Mouse (Mus musculus): Measurements from ENCODE around the gene Becn1.

DNA sequence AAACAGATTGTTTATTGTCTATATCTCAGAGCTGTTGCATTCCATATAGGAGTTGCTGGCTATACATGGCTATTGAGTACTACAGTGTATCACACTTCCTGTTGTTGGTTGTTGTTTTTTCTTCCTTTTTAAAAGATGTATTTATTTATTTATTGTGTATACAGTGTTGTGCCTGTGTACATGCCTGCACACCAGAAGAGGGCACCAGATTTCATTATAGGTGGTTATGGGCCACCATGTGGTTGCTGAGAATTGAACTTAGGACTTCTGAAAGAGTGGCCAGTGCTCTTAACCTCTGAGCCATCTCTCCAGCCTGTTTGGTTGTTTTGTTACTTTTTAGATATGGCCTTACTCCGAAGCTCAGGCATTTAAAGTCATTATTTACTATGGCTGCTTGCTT is 12.5 kb upstream of the Becn1 start:
- no peak for TF ChIP-seq NELFE (IDR thresholded peaks at IDR 0.05; ENCODE audit: low read depth, low read length)
- TF ChIP-seq POLR2A (IDR thresholded peaks at IDR 0.05; ENCODE audit: control insufficient read depth in 1 of 2, insufficient read depth in 1 of 2, low read depth in 1 of 2, low read length in 2 of 2, poor library complexity in 1 of 2) = no peak
- TF ChIP-seq NRF1 (IDR thresholded peaks at IDR 0.05; ENCODE audit: insufficient read depth, low read depth, low read length, poor library complexity, severe bottlenecking) = no peak
- no peak for TF ChIP-seq TAL1 (IDR thresholded peaks at IDR 0.05; ENCODE audit: low read length)
- no peak for TF ChIP-seq MAFK (IDR thresholded peaks at IDR 0.05; ENCODE audit: borderline replicate concordance, low read depth, low read length)
- TF ChIP-seq SIN3A (IDR thresholded peaks at IDR 0.05; ENCODE audit: low read length) = no peak
- peak; percentile 86; the same call in 1 of the 2 replicates for TF ChIP-seq MYC (IDR thresholded peaks at IDR 0.05; ENCODE audit: low read depth, low read length)
- peak; percentile 21 to 53 (median 22); a peak in 4 of 6 replicates for TF ChIP-seq CTCF (IDR thresholded peaks at IDR 0.05 in 2 of 3, conservative IDR thresholded peaks at IDR 0.05 in 1 of 3; ENCODE audit: control insufficient read depth in 1 of 3, insufficient read depth in 1 of 3, low read depth in 2 of 3, low read length in 3 of 3, poor library complexity in 1 of 3, severe bottlenecking in 1 of 3)
- TF ChIP-seq SMC3 (IDR thresholded peaks at IDR 0.05; ENCODE audit: low read depth, low read length) = peak; percentile 19; the same call in 1 of the 2 replicates
- TF ChIP-seq E2F4 (IDR thresholded peaks at IDR 0.05; ENCODE audit: borderline replicate concordance, low read depth, low read length) = no peak
- TF ChIP-seq POLR2AphosphoS2 (IDR thresholded peaks at IDR 0.05; ENCODE audit: low read length) = no peak
- no peak; the same call in none of the 2 replicates for TF ChIP-seq RAD21 (IDR thresholded peaks at IDR 0.05; ENCODE audit: low read depth, low read length)
